ENCODE assay signal across 8 mouse cellular contexts in genomic region chr15:98917091-98917490, GRCm38 (mm10). TPM values are rescaled to one million over a fixed set of nuclear protein-coding genes. Genes with fewer than 3 reads are reported as not detected.
A peak's percentile ranks its signal among the peaks of the same experiment; 100 is the strongest.
DNase-seq lines count a peak whose midpoint lies in the region; ATAC-seq lines count a peak whose summit lies in the region.

No protein-coding gene starts in this region.

- peaks cover 15% of the 10 kb centered on the region for H3K4me1 ChIP-seq in kidney, embryonic 14.5 days (ENCODE audit: control insufficient read depth, insufficient read depth, low read length)
- H3K4me1 ChIP-seq in forebrain, embryonic 14.5 days (ENCODE audit: control insufficient read depth, insufficient read depth, low read length): peaks cover 14% of the 10 kb centered on the region
- peaks cover 29% of the 10 kb centered on the region for H3K4me1 ChIP-seq in limb, embryonic 13.5 days
- peaks cover 26% of the 10 kb centered on the region for H3K4me1 ChIP-seq in neural tube, embryonic 12.5 days

- peak overlapping the region; percentile 77 for H3K9ac ChIP-seq in kidney, embryonic 14.5 days (ENCODE audit: low read depth, low read length)
- peak overlapping the region; percentile 89 for H3K9ac ChIP-seq in forebrain, embryonic 14.5 days (ENCODE audit: low read length)
- H3K9ac ChIP-seq in limb, embryonic 13.5 days: peak overlapping the region; percentile 88
- H3K9ac ChIP-seq in neural tube, embryonic 12.5 days: peak overlapping the region; percentile 90

- peak overlapping the region; percentile 86 for H3K4me3 ChIP-seq in kidney, embryonic 14.5 days (ENCODE audit: low read length)
- peak overlapping the region; percentile 98 for H3K4me3 ChIP-seq in forebrain, embryonic 14.5 days (ENCODE audit: low read depth, low read length)
- H3K4me3 ChIP-seq in limb, embryonic 13.5 days: peak overlapping the region; percentile 83
- peak overlapping the region; percentile 88 for H3K4me3 ChIP-seq in neural tube, embryonic 12.5 days

- no peaks in the 10 kb centered on the region for H3K27me3 ChIP-seq in kidney, embryonic 14.5 days (ENCODE audit: control insufficient read depth, insufficient read depth, low read length)
- H3K27me3 ChIP-seq in forebrain, embryonic 14.5 days (replicated peaks; ENCODE audit: control insufficient read depth, insufficient read depth, low read length): no peaks in the 10 kb centered on the region
- H3K27me3 ChIP-seq in limb, embryonic 13.5 days: no peaks in the 10 kb centered on the region
- H3K27me3 ChIP-seq in neural tube, embryonic 12.5 days (replicated peaks): no peaks in the 10 kb centered on the region

- H3K9me3 ChIP-seq in kidney, embryonic 14.5 days (ENCODE audit: control insufficient read depth, low read length): no peaks in the 10 kb centered on the region
- no peaks in the 10 kb centered on the region for H3K9me3 ChIP-seq in forebrain, embryonic 14.5 days (replicated peaks; ENCODE audit: control insufficient read depth, low read length)
- no peaks in the 10 kb centered on the region for H3K9me3 ChIP-seq in limb, embryonic 13.5 days
- H3K9me3 ChIP-seq in neural tube, embryonic 12.5 days: no peaks in the 10 kb centered on the region

- peak overlapping the region; percentile 83 for H3K4me2 ChIP-seq in kidney, embryonic 14.5 days (replicated peaks; ENCODE audit: low read depth, low read length)
- H3K4me2 ChIP-seq in forebrain, embryonic 14.5 days (ENCODE audit: low read length): peak overlapping the region; percentile 76
- H3K4me2 ChIP-seq in limb, embryonic 13.5 days (replicated peaks): peak overlapping the region; percentile 85
- H3K4me2 ChIP-seq in neural tube, embryonic 12.5 days (replicated peaks): peak overlapping the region; percentile 83

- no peak for DNase-seq in kidney, postnatal 14 days
- DNase-seq in Muller cell, postnatal 12 days (ENCODE audit: inconsistent ontology term): peak; percentile 65
- DNase-seq in forebrain, embryonic 14.5 days (ENCODE audit: low spot score): peak; percentile 32
- no peak for DNase-seq in gastrocnemius, postnatal 25 days
- no peak for DNase-seq in right cerebral cortex, postnatal 14 days

- H3K27ac ChIP-seq in kidney, embryonic 14.5 days (ENCODE audit: low read depth, low read length): peak overlapping the region; percentile 92; the same call in 1 of the 2 replicates
- H3K27ac ChIP-seq in forebrain, embryonic 14.5 days (ENCODE audit: low read depth, low read length): peak overlapping the region; percentile 98
- peak overlapping the region; percentile 96; the same call in 1 of the 2 replicates for H3K27ac ChIP-seq in limb, embryonic 13.5 days
- 0 out of 2 replicates have a peak overlapping the region, but pooled peaks have one; percentile 89 for H3K27ac ChIP-seq in neural tube, embryonic 12.5 days

- no peak for ATAC-seq in kidney, embryonic 14.5 days (ENCODE audit: low FRiP score, low TSS enrichment)
- ATAC-seq in forebrain, embryonic 14.5 days: no peak
- no peak for ATAC-seq in limb, embryonic 13.5 days (ENCODE audit: low FRiP score, low read depth)
- ATAC-seq in neural tube, embryonic 12.5 days (ENCODE audit: low FRiP score, low read depth): no peak

- WGBS in kidney, embryonic 14.5 days: 0% methylated on average over 14 of the region's 14 CpGs
- WGBS in forebrain, embryonic 14.5 days: under 1% methylated on average over 14 of the region's 14 CpGs
- under 1% methylated on average over 14 of the region's 14 CpGs for WGBS in limb, embryonic 13.5 days
- whole genome bisulfite sequencing in neural tube, embryonic 12.5 days: 0% methylated on average over 14 of the region's 14 CpGs

- peaks cover 17% of the 10 kb centered on the region for H3K36me3 ChIP-seq in kidney, embryonic 14.5 days (ENCODE audit: control insufficient read depth, insufficient read depth, low read length)
- H3K36me3 ChIP-seq in forebrain, embryonic 14.5 days (ENCODE audit: control insufficient read depth, insufficient read depth, low read length): peaks cover 28% of the 10 kb centered on the region
- H3K36me3 ChIP-seq in limb, embryonic 13.5 days: peaks cover 31% of the 10 kb centered on the region
- peaks cover 29% of the 10 kb centered on the region for H3K36me3 ChIP-seq in neural tube, embryonic 12.5 days

RNA-seq across cellular contexts. Expression of gene Lmbr1l, which starts 0.9 kb away (rescaled TPM):
- polyA plus RNA-seq in kidney, embryonic 14.5 days (2014; fragmentation: Nextera tagmentation; extraction: Ambion mirVana): 5.5 and 8.6 TPM in 2 replicates
- 10.9 TPM in 2 replicates for polyA plus RNA-seq in forebrain, embryonic 14.5 days (2014; fragmentation: Nextera tagmentation; extraction: Ambion mirVana)
- 22.5 and 26.1 TPM in 2 replicates for polyA plus RNA-seq in limb, embryonic 13.5 days (2015; fragmentation: Nextera tagmentation; extraction: Ambion mirVana)
- polyA plus RNA-seq in neural tube, embryonic 12.5 days (2016; fragmentation: Nextera tagmentation; extraction: Ambion mirVana): 35.9 and 40.0 TPM in 2 replicates
- total RNA-seq in gastrocnemius, postnatal 25 days (2021): 1 to 10 TPM; 6.1 to 6.6 TPM

RNA-seq across cellular contexts. Expression of gene Tuba1b, which starts 17.3 kb away (rescaled TPM):
- 1,971 and 2,088 TPM in 2 replicates for polyA plus RNA-seq in kidney, embryonic 14.5 days (2014; fragmentation: Nextera tagmentation; extraction: Ambion mirVana)
- polyA plus RNA-seq in forebrain, embryonic 14.5 days (2014; fragmentation: Nextera tagmentation; extraction: Ambion mirVana): 1,499 and 1,719 TPM in 2 replicates
- 1,632 and 1,683 TPM in 2 replicates for polyA plus RNA-seq in limb, embryonic 13.5 days (2015; fragmentation: Nextera tagmentation; extraction: Ambion mirVana)
- 1,299 and 1,329 TPM in 2 replicates for polyA plus RNA-seq in neural tube, embryonic 12.5 days (2016; fragmentation: Nextera tagmentation; extraction: Ambion mirVana)
- total RNA-seq in gastrocnemius, postnatal 25 days (2021): 10 to 100 TPM; 36.4 to 44.5 TPM

RNA-seq across cellular contexts. Expression of gene Dhh, which starts 18.8 kb away (rescaled TPM):
- polyA plus RNA-seq in kidney, embryonic 14.5 days (2014; fragmentation: Nextera tagmentation; extraction: Ambion mirVana): 0.54 and 0.84 TPM in 2 replicates
- 0.18 and 0.36 TPM in 2 replicates for polyA plus RNA-seq in forebrain, embryonic 14.5 days (2014; fragmentation: Nextera tagmentation; extraction: Ambion mirVana)
- polyA plus RNA-seq in limb, embryonic 13.5 days (2015; fragmentation: Nextera tagmentation; extraction: Ambion mirVana): 0.59 and 0.80 TPM in 2 replicates
- polyA plus RNA-seq in neural tube, embryonic 12.5 days (2016; fragmentation: Nextera tagmentation; extraction: Ambion mirVana): 1.6 and 1.9 TPM in 2 replicates
- 1 to 10 TPM; 1.2 to 2.3 TPM for total RNA-seq in gastrocnemius, postnatal 25 days (2021)

RNA-seq across cellular contexts. Expression of gene Rhebl1, which starts 22.8 kb away (rescaled TPM):
- 14.4 and 22.4 TPM in 2 replicates for polyA plus RNA-seq in kidney, embryonic 14.5 days (2014; fragmentation: Nextera tagmentation; extraction: Ambion mirVana)
- polyA plus RNA-seq in forebrain, embryonic 14.5 days (2014; fragmentation: Nextera tagmentation; extraction: Ambion mirVana): 30.3 and 33.5 TPM in 2 replicates
- polyA plus RNA-seq in limb, embryonic 13.5 days (2015; fragmentation: Nextera tagmentation; extraction: Ambion mirVana): 18.4 and 20.1 TPM in 2 replicates
- polyA plus RNA-seq in neural tube, embryonic 12.5 days (2016; fragmentation: Nextera tagmentation; extraction: Ambion mirVana): 27.8 and 27.9 TPM in 2 replicates
- total RNA-seq in gastrocnemius, postnatal 25 days (2021): 1 to 10 TPM; 2.5 to 2.9 TPM

RNA-seq across cellular contexts. Expression of gene Gm49450, which starts 36.3 kb away (rescaled TPM):
- not detected in 2 replicates for polyA plus RNA-seq in kidney, embryonic 14.5 days (2014; fragmentation: Nextera tagmentation; extraction: Ambion mirVana)
- polyA plus RNA-seq in forebrain, embryonic 14.5 days (2014; fragmentation: Nextera tagmentation; extraction: Ambion mirVana): not detected in 2 replicates
- not detected in 2 replicates for polyA plus RNA-seq in limb, embryonic 13.5 days (2015; fragmentation: Nextera tagmentation; extraction: Ambion mirVana)
- not detected in 2 replicates for polyA plus RNA-seq in neural tube, embryonic 12.5 days (2016; fragmentation: Nextera tagmentation; extraction: Ambion mirVana)
- not detected for total RNA-seq in gastrocnemius, postnatal 25 days (2021)

Comparison
In these comparisons a context has a peak if more than half of its experiments do, and no peak if none do; other contexts are left out.
1. DNase-seq: peak in Muller cell, postnatal 12 days (single experiment) and forebrain, embryonic 14.5 days (single experiment); none in kidney, postnatal 14 days (single experiment), gastrocnemius, postnatal 25 days (single experiment) and right cerebral cortex, postnatal 14 days (single experiment).
2. Peak in every context shown above with its lines, with median percentiles within 50 percentile points of each other: H3K27ac ChIP-seq, H3K4me2 ChIP-seq, H3K4me3 ChIP-seq and H3K9ac ChIP-seq.